In genomic region chr6:146405380-146405779, GRCm38 (mm10) we compare ENCODE assay signal across 8 mouse cellular contexts.
A peak's percentile ranks its signal among the peaks of the same experiment; 100 is the strongest.
DNase-seq lines count a peak whose midpoint lies in the region; ATAC-seq lines count a peak whose summit lies in the region.

No protein-coding gene starts in this region.

- H3K4me2 ChIP-seq in limb, embryonic 11.5 days (ENCODE audit: low read depth, severe bottlenecking): no peak overlapping the region

- intact Hi-C loops in heart, postnatal 10 days (cut with DNase I): no loop called here

- ATAC-seq in limb, embryonic 11.5 days (ENCODE audit: insufficient number of reproducible peaks, low FRiP score, low TSS enrichment, low read depth): no peak
- ATAC-seq in megakaryocyte-erythroid progenitor cell, adult 5-6 weeks (replicated peaks; ENCODE audit: low FRiP score, low TSS enrichment, poor library complexity, severe bottlenecking): no peak

- no peaks in the 10 kb centered on the region for H3K27me3 ChIP-seq in limb, embryonic 11.5 days (ENCODE audit: control insufficient read depth, insufficient read depth, low read length)

- DNase-seq in heart, postnatal 10 days: peak; percentile 29 to 55
- no peak for DNase-seq in heart, adult 8-10 months (ENCODE audit: low spot score)
- DNase-seq in urinary bladder, postnatal 14 days (ENCODE audit: low spot score): peak; percentile 28
- DNase-seq in urinary bladder, adult 18-20 months (ENCODE audit: low spot score in 2 of 2): no peak
- peak; percentile 31 for DNase-seq in c-Kit-positive CD71-negative TER-119-negative erythroid progenitor cells, embryonic 14.5 days (ENCODE audit: low read depth)
- DNase-seq in limb, embryonic 11.5 days (ENCODE audit: low spot score): peak; percentile 82
- peak; percentile 16 for DNase-seq in retina, adult 2 months (ENCODE audit: low read depth, low spot score)

- 52% methylated on average over 6 of the region's 6 CpGs for WGBS in limb, embryonic 11.5 days

- H3K4me1 ChIP-seq in limb, embryonic 11.5 days (ENCODE audit: control insufficient read depth, insufficient read depth, low read length): 0 out of 2 replicates have a peak, but pooled peaks cover 3% of the 10 kb centered on the region

- no peak overlapping the region for H3K9ac ChIP-seq in limb, embryonic 11.5 days (ENCODE audit: low read length)

- H3K36me3 ChIP-seq in limb, embryonic 11.5 days (ENCODE audit: control insufficient read depth, insufficient read depth, low read length): no peaks in the 10 kb centered on the region

- H3K9me3 ChIP-seq in limb, embryonic 11.5 days (ENCODE audit: control insufficient read depth, low read length): no peaks in the 10 kb centered on the region

- H3K4me3 ChIP-seq in limb, embryonic 11.5 days (ENCODE audit: low read depth, low read length): no peak overlapping the region

- H3K27ac ChIP-seq in limb, embryonic 11.5 days (replicated peaks; ENCODE audit: low read depth, low read length): no peak overlapping the region

Comparison
In these comparisons a context has a peak if more than half of its experiments do, and no peak if none do; other contexts are left out.
1. DNase-seq: peak in heart, postnatal 10 days (2 of 2), urinary bladder, postnatal 14 days (single experiment), c-Kit-positive CD71-negative TER-119-negative erythroid progenitor cells, embryonic 14.5 days (single experiment), limb, embryonic 11.5 days (single experiment) and retina, adult 2 months (single experiment); none in heart, adult 8-10 months (single experiment) and urinary bladder, adult 18-20 months (0 of 2).